Mouse (Mus musculus): Measurements from ENCODE around the gene Cuzd1.

Gene Cuzd1

GRCm38 (mm10) chr7:131322192-131322591 is at the start of gene Cuzd1:
Gene Cuzd1, minus strand, starts transcription at chr7:131322292.
- CTCF ChIA-PET: interaction anchor here in 1 of 4 experiments (0.5 kb wide), 1 partner anchor 26 kb away, joined by 6 read pairs; no protein-coding TSS in a partner anchor

GRCm38 (mm10) chr7:131371470-131371860 is 49.4 kb upstream of the Cuzd1 start:
- POLR2A ChIA-PET: interaction anchor here (0.6 to 2.8 kb wide), 18 partner anchors 9 to 725 kb away, joined by 3 to 16 read pairs (median 4); partner anchors contain the start of genes 2310057M21Rik (in 3 of the 4), Acadsb (in 2 of the 4), Bub3 (in 2 of the 4) and Ikzf5 (in 2 of the 4)
- CTCF ChIA-PET: interaction anchor here in 3 of 4 experiments (0.7 to 1.1 kb wide), 5 partner anchors 9 to 1744 kb away, joined by 3 to 6 read pairs (median 3); partner anchors contain the start of gene 2310057M21Rik (in 1 of the 3)

More at GRCm38 (mm10) chr7:131322192-131322591, at the start of gene Cuzd1:
- POLR2A ChIA-PET: interaction anchor here in 1 of 4 experiments (0.7 kb wide), 1 partner anchor 20 kb away, joined by 4 read pairs; no protein-coding TSS in a partner anchor

- ChIA-PET CTCF (interaction anchor here in 2 of 4 experiments (0.6 to 1.1 kb wide), 5 partner anchors 8 to 843 kb away, joined by 3 to 6 read pairs (median 3); partner anchors contain the start of gene 2310057M21Rik (in 1 of the 2)), POLR2A (interaction anchor here in 3 of 4 experiments (0.5 to 2.8 kb wide), 19 partner anchors 8 to 485 kb away, joined by 3 to 16 read pairs (median 4); partner anchors contain the start of genes 2310057M21Rik (in 3 of the 3), Acadsb (in 2 of the 3), Bub3 (in 2 of the 3) and Ikzf5 (in 2 of the 3))
Measured at GRCm38 (mm10) chr7:131370648-131371469, 48.8 kb upstream of the Cuzd1 start, which contains the start of gene Pstk. Gene Pstk, plus strand, starts transcription at chr7:131371141.

- ChIA-PET CTCF (no interaction called here), POLR2A (interaction anchor here in 1 of 4 experiments (0.6 to 1.9 kb wide), 3 partner anchors 14 to 198 kb away, joined by 4 to 10 read pairs (median 4); no protein-coding TSS in a partner anchor)
Measured at GRCm38 (mm10) chr7:131364131-131364530, 42.0 kb upstream of the Cuzd1 start.

- POLR2A ChIA-PET: interaction anchor here in 3 of 4 experiments (0.8 to 1.9 kb wide), 18 partner anchors 8 to 717 kb away, joined by 3 to 14 read pairs (median 5); partner anchors contain the start of genes Pstk (in 2 of the 3), Acadsb (in 1 of the 3), Bub3 (in 1 of the 3) and Ikzf5 (in 1 of the 3)
- CTCF ChIA-PET: interaction anchor here in 3 of 4 experiments (0.5 to 1.4 kb wide), 3 partner anchors 9 to 107 kb away, joined by 3 to 4 read pairs (median 3); no protein-coding TSS in a partner anchor
Measured at GRCm38 (mm10) chr7:131362615-131363300, 40.7 kb upstream of the Cuzd1 start, which contains the start of gene 2310057M21Rik. Gene 2310057M21Rik, minus strand, starts transcription at chr7:131362759.

GRCm38 (mm10) chr7:131362269-131362614 is 40.1 kb upstream of the Cuzd1 start:
- ChIA-PET POLR2A (interaction anchor here in 3 of 4 experiments (0.8 to 1.9 kb wide), 15 partner anchors 8 to 717 kb away, joined by 3 to 14 read pairs (median 6); partner anchors contain the start of genes Pstk (in 2 of the 3), Acadsb (in 1 of the 3), Bub3 (in 1 of the 3) and Ikzf5 (in 1 of the 3)), CTCF (interaction anchor here in 3 of 4 experiments (0.5 to 1.4 kb wide), 3 partner anchors 9 to 107 kb away, joined by 3 to 4 read pairs (median 3); no protein-coding TSS in a partner anchor)

- POLR2A ChIA-PET: interaction anchor here in 1 of 4 experiments (1.0 kb wide), 1 partner anchor 15 kb away, joined by 3 read pairs; no protein-coding TSS in a partner anchor
- CTCF ChIA-PET: no interaction called here
Measured at GRCm38 (mm10) chr7:131356105-131356504, 34.0 kb upstream of the Cuzd1 start.

- ChIA-PET CTCF (no interaction called here), POLR2A (interaction anchor here in 2 of 4 experiments (1.0 to 1.2 kb wide), 3 partner anchors 8 to 24 kb away, joined by 3 read pairs; no protein-coding TSS in a partner anchor)
Measured at GRCm38 (mm10) chr7:131345856-131346541, 23.9 kb upstream of the Cuzd1 start.

GRCm38 (mm10) chr7:131337502-131338068 is 15.5 kb upstream of the Cuzd1 start:
- ChIA-PET POLR2A (interaction anchor here in 2 of 4 experiments (0.5 to 1.1 kb wide), 4 partner anchors 21 to 462 kb away, joined by 3 read pairs; no protein-coding TSS in a partner anchor), CTCF (no interaction called here)

GRCm38 (mm10) chr7:131333564-131333963 is 11.5 kb upstream of the Cuzd1 start, which contains the start of gene Fam24a:
Gene Fam24a, plus strand, starts transcription at chr7:131333864.
- ChIA-PET CTCF (no interaction called here), POLR2A (interaction anchor here in 1 of 4 experiments (0.8 kb wide), 1 partner anchor 10 kb away, joined by 3 read pairs; no protein-coding TSS in a partner anchor)

GRCm38 (mm10) chr7:131331688-131332087 is 9.6 kb upstream of the Cuzd1 start:
- POLR2A ChIA-PET: interaction anchor here in 1 of 4 experiments (1.6 kb wide), 1 partner anchor 14 kb away, joined by 4 read pairs; no protein-coding TSS in a partner anchor
- CTCF ChIA-PET: interaction anchor here in 2 of 4 experiments (0.6 to 0.7 kb wide), 2 partner anchors 31 to 365 kb away, joined by 3 read pairs; partner anchors contain the start of gene 2310057M21Rik (in 1 of the 2)

GRCm38 (mm10) chr7:131329416-131329815 is 7.3 kb upstream of the Cuzd1 start, which contains the start of gene Fam24b:
Gene Fam24b, minus strand, starts transcription at chr7:131329516.
- ChIA-PET CTCF (interaction anchor here in 2 of 4 experiments (0.6 to 1.5 kb wide), 2 partner anchors 266 to 275 kb away, joined by 3 to 5 read pairs; no protein-coding TSS in a partner anchor), POLR2A (no interaction called here)

GRCm38 (mm10) chr7:131327054-131327453 is 5.0 kb upstream of the Cuzd1 start:
- POLR2A ChIA-PET: no interaction called here
- CTCF ChIA-PET: no interaction called here

- POLR2A ChIA-PET: interaction anchor here in 1 of 4 experiments (0.6 to 3.1 kb wide), 4 partner anchors 13 to 44 kb away, joined by 3 to 8 read pairs (median 4); partner anchors contain the start of gene 2310057M21Rik
- CTCF ChIA-PET: no interaction called here
Measured at GRCm38 (mm10) chr7:131318340-131318739, 3.8 kb downstream of the Cuzd1 start.

- CTCF ChIA-PET: interaction anchor here in 2 of 4 experiments (0.5 to 1.4 kb wide), 3 partner anchors 118 to 206 kb away, joined by 3 to 4 read pairs (median 3); no protein-coding TSS in a partner anchor
- POLR2A ChIA-PET: interaction anchor here in 1 of 4 experiments (0.8 to 3.1 kb wide), 5 partner anchors 13 to 45 kb away, joined by 3 to 8 read pairs (median 4); partner anchors contain the start of gene 2310057M21Rik
Measured at GRCm38 (mm10) chr7:131317587-131317986, 4.5 kb downstream of the Cuzd1 start.

GRCm38 (mm10) chr7:131314493-131314892 is 7.6 kb downstream of the Cuzd1 start:
- POLR2A ChIA-PET: no interaction called here

GRCm38 (mm10) chr7:131306733-131307132 is 15.4 kb downstream of the Cuzd1 start:
- ChIA-PET CTCF (no interaction called here), POLR2A (no interaction called here)

More at GRCm38 (mm10) chr7:131314493-131314892, 7.6 kb downstream of the Cuzd1 start:
- CTCF ChIA-PET: no interaction called here

Data from embryonic stem cell, embryonic (primary cell).